Mouse (Mus musculus) layer of hippocampus, postnatal 14 days (tissue): ENCODE data around the gene Rsad1. TPM values are rescaled to one million over a fixed set of nuclear protein-coding genes. Genes with fewer than 3 reads are reported as not detected.
A peak's percentile ranks its signal among the peaks of the same experiment; 100 is the strongest.

Experiments used
- DNase-seq, 2 experiments: peaks; one replicate each; pipeline ENCODE4 v3.0.0; 2021 to 2022; ENCODE audit warnings: low spot score in 2 of 2, mixed read lengths in 1 of 2
- long read RNA-seq, 2 experiments: library from polyadenylated mRNA; stranded (forward); transcript quantifications; one replicate each; pipeline ENCODE4 v2.0.0; 2021
- total RNA-seq, 2 experiments: library from RNA; stranded (reverse); gene quantifications; 2 replicates each; pipeline ENCODE4 v1.2.3; 2021

The Rsad1 gene
- 10 to 100 TPM; 10.2 to 11.6 TPM for total RNA-seq
- long read RNA-seq, experiment 1, full-length matches to known transcripts, result 1 of 3 reads
- long read RNA-seq, experiment 1, partial matches to known transcripts, result 0 of 3 reads
- long read RNA-seq, experiment 1, other reads (novel, unspliced or antisense), result 2 of 3 reads
- long read RNA-seq, experiment 2, full-length matches to known transcripts, result 3 of 7 reads
- long read RNA-seq, experiment 2, partial matches to known transcripts, result 1 of 7 reads
- long read RNA-seq, experiment 2, other reads (novel, unspliced or antisense), result 3 of 7 reads

GRCm38 (mm10) chr11:94548888-94549690, at the start of gene Rsad1:
Gene Rsad1, minus strand, starts transcription at chr11:94549255.
- DNase-seq, result peak; percentile 97 to 99

- no peak for DNase-seq
Measured at GRCm38 (mm10) chr11:94598437-94599120, 49.5 kb upstream of the Rsad1 start.

GRCm38 (mm10) chr11:94597319-94597718, 48.3 kb upstream of the Rsad1 start:
- DNase-seq, result no peak

GRCm38 (mm10) chr11:94596311-94596852, 47.3 kb upstream of the Rsad1 start:
- no peak for DNase-seq

- no peak for DNase-seq
Measured at GRCm38 (mm10) chr11:94587511-94587910, 38.5 kb upstream of the Rsad1 start.

GRCm38 (mm10) chr11:94585091-94585490, 36.0 kb upstream of the Rsad1 start:
- no peak for DNase-seq

GRCm38 (mm10) chr11:94580111-94580740, 31.2 kb upstream of the Rsad1 start:
- no peak for DNase-seq

GRCm38 (mm10) chr11:94576361-94576760, 27.3 kb upstream of the Rsad1 start:
- no peak for DNase-seq

- DNase-seq, result no peak
Measured at GRCm38 (mm10) chr11:94575036-94575435, 26.0 kb upstream of the Rsad1 start.

- no peak for DNase-seq
Measured at GRCm38 (mm10) chr11:94574560-94574959, 25.5 kb upstream of the Rsad1 start.

GRCm38 (mm10) chr11:94571850-94572249, 22.8 kb upstream of the Rsad1 start:
- DNase-seq, result no peak

- DNase-seq, result no peak
Measured at GRCm38 (mm10) chr11:94570612-94571011, 21.6 kb upstream of the Rsad1 start.

- no peak for DNase-seq
Measured at GRCm38 (mm10) chr11:94567326-94567725, 18.3 kb upstream of the Rsad1 start.

- DNase-seq, result no peak
Measured at GRCm38 (mm10) chr11:94566534-94566933, 17.5 kb upstream of the Rsad1 start.

GRCm38 (mm10) chr11:94565151-94565479, 16.1 kb upstream of the Rsad1 start:
- no peak for DNase-seq

GRCm38 (mm10) chr11:94564437-94565150, 15.5 kb upstream of the Rsad1 start, which contains the start of gene Chad:
Gene Chad, plus strand, starts transcription at chr11:94565047.
- no peak for DNase-seq

GRCm38 (mm10) chr11:94563821-94564220, 14.8 kb upstream of the Rsad1 start:
- no peak for DNase-seq

- DNase-seq, result no peak
Measured at GRCm38 (mm10) chr11:94563383-94563782, 14.3 kb upstream of the Rsad1 start.

GRCm38 (mm10) chr11:94558226-94558625, 9.2 kb upstream of the Rsad1 start:
- DNase-seq, result no peak

- DNase-seq, result no peak
Measured at GRCm38 (mm10) chr11:94550442-94550744, 1.3 kb upstream of the Rsad1 start.
